8 mouse cellular contexts compared by ENCODE assay signal in the genomic region with DNA sequence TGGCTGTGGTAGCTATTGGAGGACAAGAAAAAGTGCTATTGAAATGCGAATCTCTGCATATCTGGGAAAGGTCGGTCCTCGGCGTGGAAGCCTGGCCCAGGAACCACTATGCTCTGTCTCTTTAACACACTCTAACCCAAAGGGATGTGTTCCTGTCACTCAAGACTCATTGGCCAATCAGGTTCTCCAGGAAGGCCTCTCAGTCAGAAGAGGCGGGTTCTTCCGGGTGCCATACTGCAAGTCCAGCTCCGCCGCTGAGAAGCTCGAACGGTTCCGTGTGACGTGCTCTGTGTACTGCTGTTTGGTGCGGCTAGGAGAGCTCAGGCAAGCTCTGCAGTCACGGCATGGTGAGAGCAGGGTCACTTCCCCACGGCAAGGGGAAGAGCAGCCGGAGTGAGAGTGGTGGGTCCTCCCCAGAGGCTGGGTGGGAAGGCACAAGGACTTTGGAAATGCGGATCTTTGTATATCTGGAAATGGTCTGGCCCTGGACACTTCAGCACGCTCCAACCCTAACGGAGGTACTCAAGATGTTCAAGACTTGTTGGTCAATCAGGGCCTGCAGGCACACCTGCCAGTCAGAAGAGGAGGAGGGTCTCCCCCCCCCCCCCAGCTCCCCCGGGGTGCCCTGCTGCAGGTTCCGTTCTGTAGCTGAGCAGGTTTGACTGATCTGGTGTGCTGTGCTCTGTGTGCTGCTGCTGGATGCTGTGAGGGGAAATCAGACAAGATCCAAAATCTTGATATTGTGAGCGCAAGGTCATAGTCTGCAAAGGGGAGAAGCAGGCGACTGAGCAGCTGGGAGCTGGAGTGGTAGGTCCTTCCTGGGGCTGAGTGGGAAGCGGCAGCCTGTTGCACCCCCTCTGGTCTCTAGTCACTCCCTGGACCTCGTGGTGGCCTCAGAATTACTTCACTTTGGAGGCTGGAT. TPM values are rescaled to one million over a fixed set of nuclear protein-coding genes. Genes with fewer than 3 reads are reported as not detected.
DNase-seq lines count a peak whose midpoint lies in the region; ATAC-seq and TF ChIP-seq lines count a peak whose summit lies in the region.

Zfp958 (plus strand) TSS at position 236 of the 922 bp plus-strand sequence.

- intact Hi-C loops in heart, postnatal 36 days (cut with DNase I): loop anchor here (1.0 to 10.0 kb wide), 3 partner anchors 63 to 446 kb away; partner anchors contain the start of genes Evi5l and Shcbp1

- no peaks in the 10 kb centered on the region for H3K9me3 ChIP-seq in G1E (replicated peaks)
- no peaks in the 10 kb centered on the region for H3K9me3 ChIP-seq in forebrain, embryonic 16.5 days (ENCODE audit: control insufficient read depth, low read length)
- no peaks in the 10 kb centered on the region for H3K9me3 ChIP-seq in lung, embryonic 14.5 days (ENCODE audit: low read depth, low read length)

- peak within 1 kb of the TSS; percentile 96 for H3K9ac ChIP-seq in forebrain, embryonic 16.5 days (replicated peaks; ENCODE audit: low read depth, low read length)
- peak within 1 kb of the TSS; percentile 89 for H3K9ac ChIP-seq in lung, embryonic 14.5 days

- peaks cover 27% of the 10 kb centered on the region for H3K36me3 ChIP-seq in G1E (replicated peaks)
- no peaks in the 10 kb centered on the region for H3K36me3 ChIP-seq in forebrain, embryonic 16.5 days (ENCODE audit: control insufficient read depth, insufficient read depth)
- H3K36me3 ChIP-seq in lung, embryonic 14.5 days (ENCODE audit: insufficient read depth): no peaks in the 10 kb centered on the region
- H3K36me3 ChIP-seq in thymus, adult 2 months (ENCODE audit: control insufficient read depth, insufficient read depth, low read length): no peaks in the 10 kb centered on the region

- TF ChIP-seq CTCF in G1E (IDR thresholded peaks at IDR 0.05; ENCODE audit: low read depth, low read length): no peak
- TF ChIP-seq CTCF in layer of hippocampus, adult 2 months (conservative IDR thresholded peaks at IDR 0.05): no peak
- TF ChIP-seq CTCF in lung, embryonic 14.5 days (IDR thresholded peaks at IDR 0.05; ENCODE audit: low read depth): no peak
- TF ChIP-seq CTCF in olfactory bulb, adult 2 months (IDR thresholded peaks at IDR 0.05; ENCODE audit: insufficient read depth, low read depth, low read length): no peak
- no peak for TF ChIP-seq CTCF in thymus, adult 2 months (IDR thresholded peaks at IDR 0.05; ENCODE audit: borderline replicate concordance, control insufficient read depth, extremely low read depth, insufficient read depth, low read length, poor library complexity)

- H3K4me1 ChIP-seq in G1E (ENCODE audit: insufficient read depth, low read depth, low read length): peaks cover 22% of the 10 kb centered on the region
- peaks cover 10% of the 10 kb centered on the region for H3K4me1 ChIP-seq in forebrain, embryonic 16.5 days (replicated peaks; ENCODE audit: control insufficient read depth, insufficient read depth, low read length)
- H3K4me1 ChIP-seq in lung, embryonic 14.5 days (ENCODE audit: insufficient read depth): no peaks in the 10 kb centered on the region
- 0 out of 2 replicates have a peak, but pooled peaks cover 2% of the 10 kb centered on the region for H3K4me1 ChIP-seq in olfactory bulb, adult 2 months (ENCODE audit: control insufficient read depth, insufficient read depth, low read length)
- peaks cover 4% of the 10 kb centered on the region for H3K4me1 ChIP-seq in thymus, adult 2 months (replicated peaks; ENCODE audit: control insufficient read depth, insufficient read depth, low read length)

- peak within 1 kb of the TSS; percentile 94 for H3K27ac ChIP-seq in forebrain, embryonic 16.5 days (ENCODE audit: low read length)
- peak within 1 kb of the TSS; percentile 94 for H3K27ac ChIP-seq in layer of hippocampus, adult 2 months
- peak within 1 kb of the TSS; percentile 89 for H3K27ac ChIP-seq in lung, embryonic 14.5 days (ENCODE audit: low read depth)
- peak within 1 kb of the TSS; percentile 62 for H3K27ac ChIP-seq in olfactory bulb, adult 2 months (ENCODE audit: insufficient read depth, low read depth, low read length)
- H3K27ac ChIP-seq in thymus, adult 2 months (ENCODE audit: control insufficient read depth, insufficient read depth, low read length): peak within 1 kb of the TSS; percentile 88

- peak within 1 kb of the TSS; percentile 73 for H3K4me2 ChIP-seq in forebrain, embryonic 16.5 days (ENCODE audit: low read length)
- H3K4me2 ChIP-seq in lung, embryonic 14.5 days: peak within 1 kb of the TSS; percentile 91

- H3K4me3 ChIP-seq in G1E (ENCODE audit: low read depth, low read length): peak within 1 kb of the TSS; percentile 83
- H3K4me3 ChIP-seq in forebrain, embryonic 16.5 days (replicated peaks; ENCODE audit: low read length): peak within 1 kb of the TSS; percentile 99
- H3K4me3 ChIP-seq in layer of hippocampus, adult 2 months: peak within 1 kb of the TSS; percentile 82
- peak within 1 kb of the TSS; percentile 82 for H3K4me3 ChIP-seq in lung, embryonic 14.5 days (ENCODE audit: low read depth, low read length)
- H3K4me3 ChIP-seq in olfactory bulb, adult 2 months (ENCODE audit: insufficient read depth, low read depth, low read length): peak within 1 kb of the TSS; percentile 87
- H3K4me3 ChIP-seq in thymus, adult 2 months (ENCODE audit: control insufficient read depth, insufficient read depth, low read length): peak within 1 kb of the TSS; percentile 84

- peak; percentile 55; the same call in 1 of the 2 replicates for TF ChIP-seq POLR2A in olfactory bulb, adult 2 months (IDR thresholded peaks at IDR 0.05; ENCODE audit: insufficient read depth, low read depth, low read length)
- TF ChIP-seq POLR2A in thymus, adult 2 months (IDR thresholded peaks at IDR 0.05; ENCODE audit: control insufficient read depth, extremely low read depth, insufficient read depth, low read length, poor library complexity): peak; percentile 45; the same call in 1 of the 2 replicates

- peak; percentile 99 for ATAC-seq in G1E (ENCODE audit: extremely low read depth, insufficient number of reproducible peaks, low FRiP score, poor library complexity, severe bottlenecking)
- peak; percentile 100 for ATAC-seq in forebrain, embryonic 16.5 days
- ATAC-seq in lung, embryonic 14.5 days (ENCODE audit: insufficient read depth): peak; percentile 100

- under 1% methylated on average over 25 of the region's 25 CpGs for WGBS in forebrain, embryonic 16.5 days
- under 1% methylated on average over 25 of the region's 25 CpGs for WGBS in lung, embryonic 14.5 days
- under 1% methylated on average over 25 of the region's 25 CpGs for WGBS in olfactory bulb, adult 2 months
- under 1% methylated on average over 25 of the region's 25 CpGs for WGBS in thymus, adult 2 months

- peak; percentile 78 for DNase-seq in G1E (ENCODE audit: low spot score)
- DNase-seq in cerebellum, adult 18-20 months: peak; percentile 93 to 98
- peak; percentile 88 to 91 for DNase-seq in heart, postnatal 36 days
- peak; percentile 93 to 96 for DNase-seq in layer of hippocampus, adult 2 months (ENCODE audit: low spot score in 2 of 2)
- peak; percentile 98 for DNase-seq in lung, embryonic 14.5 days
- peak; percentile 95 for DNase-seq in thymus, adult 2 months

- H3K27me3 ChIP-seq in G1E (ENCODE audit: insufficient read depth, low read length): no peaks in the 10 kb centered on the region
- no peaks in the 10 kb centered on the region for H3K27me3 ChIP-seq in forebrain, embryonic 16.5 days (replicated peaks; ENCODE audit: control insufficient read depth, insufficient read depth, low read length)
- H3K27me3 ChIP-seq in lung, embryonic 14.5 days (ENCODE audit: insufficient read depth, low read length): no peaks in the 10 kb centered on the region
- H3K27me3 ChIP-seq in thymus, adult 2 months (ENCODE audit: control insufficient read depth, insufficient read depth, low read length): no peaks in the 10 kb centered on the region

RNA-seq across cellular contexts. Expression of gene Zfp958, which starts in this region (rescaled TPM):
- total RNA-seq in G1E (2014; fragmentation: Nextera tagmentation): 22.9 and 27.0 TPM in 2 replicates
- total RNA-seq in G1E (2017): 17.0 and 17.3 TPM in 2 replicates
- polyA plus RNA-seq in G1E (2012): 0.65 and 0.78 TPM in 2 replicates
- 19.3 and 24.4 TPM in 2 replicates for polyA plus RNA-seq in forebrain, embryonic 16.5 days (2015; fragmentation: Nextera tagmentation; extraction: Ambion mirVana)
- 10 to 100 TPM in 1 of 2 experiments, 1 to 10 TPM in 1; 6.5 to 10.3 TPM for total RNA-seq in heart, postnatal 36 days (2021)
- 10 to 100 TPM; 14.1 to 14.4 TPM for total RNA-seq in layer of hippocampus, adult 2 months (2021)
- 14.2 and 15.0 TPM in 2 replicates for polyA plus RNA-seq in lung, embryonic 14.5 days (2014; fragmentation: Nextera tagmentation; extraction: Ambion mirVana)
- polyA plus RNA-seq in olfactory bulb, adult 2 months (2012; ENCODE audit: insufficient read depth, insufficient read length, low replicate concordance, missing spikeins): not detected in 2 replicates
- polyA plus RNA-seq in thymus, adult 2 months (2012; rRNA removed): 1.7 and 1.9 TPM in 2 replicates

Comparison
In these comparisons a context has a peak if more than half of its experiments do, and no peak if none do; other contexts are left out.
1. Peak in every context shown above with its lines: DNase-seq, ATAC-seq, H3K4me3 ChIP-seq and H3K27ac ChIP-seq.